Mouse (Mus musculus): Measurements from ENCODE around the gene Ptprg.

DNA sequence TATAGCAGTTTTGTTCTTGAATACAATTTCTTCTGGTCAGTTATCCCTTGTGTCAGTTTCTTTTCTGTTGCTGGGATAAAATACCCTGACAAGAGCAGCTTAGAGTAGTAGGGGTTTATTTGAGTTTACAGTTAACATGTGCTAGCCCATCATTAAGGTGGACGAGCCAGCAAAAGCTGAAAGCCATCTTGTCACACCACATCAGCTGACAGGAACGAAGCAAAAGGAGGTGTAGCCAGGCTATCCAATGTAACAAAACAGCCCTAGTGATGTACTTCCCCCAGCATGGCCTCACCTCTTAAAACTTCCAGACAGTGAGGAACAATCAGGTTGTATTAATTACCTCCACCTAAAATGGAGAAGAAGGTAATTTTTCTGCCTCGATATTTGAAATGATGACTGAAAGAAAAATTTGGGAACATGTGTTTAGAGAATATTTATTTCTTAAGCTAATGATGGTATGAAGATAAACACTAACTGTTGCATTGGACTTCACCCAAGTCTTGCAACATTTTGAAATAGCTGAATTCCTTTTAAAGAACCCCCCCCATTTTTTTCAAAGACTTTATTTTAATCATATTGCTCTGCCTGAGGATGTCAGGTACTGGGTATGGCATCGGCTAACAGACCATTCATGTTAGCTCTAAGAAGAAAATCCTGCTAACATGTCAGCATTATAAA lies 249.2 kb downstream of the Ptprg start:
- TF ChIP-seq CTCF (IDR thresholded peaks at IDR 0.05; ENCODE audit: extremely low read depth, insufficient read length, insufficient replicate concordance, low read depth, low read length) (no peak), POLR2A (IDR thresholded peaks at IDR 0.05; ENCODE audit: low read depth, low read length) (no peak)

Data from small intestine, adult 2 months (tissue).